Mouse (Mus musculus) CH12.LX (cell line): Measurements from ENCODE around the gene Spg11.

Source experiments
- CHD1 ChIP-seq: IDR thresholded peaks from 2 replicates; pipeline ENCODE4 v1.6.1; 2012; ENCODE audit warnings: low read depth, low read length, improper control_type of control experiment, inconsistent platforms
- CHD2 ChIP-seq: IDR thresholded peaks from 2 replicates; pipeline ENCODE4 v1.6.1; 2011; ENCODE audit warnings: low read length, improper control_type of control experiment

- TF ChIP-seq CHD1 (no peak), CHD2 (no peak)
Observed at GRCm38 (mm10) chr2:122127635-122128034, 9.4 kb upstream of the Spg11 start.
